Mouse (Mus musculus) thymus, postnatal 36 days (tissue): Measurements from ENCODE around the gene Plekha4.

ENCODE experiments used
- DNase-seq, 2 experiments: peaks; one replicate each; pipeline ENCODE4 v3.0.0; 2022; ENCODE audit warnings: mixed read lengths in 2 of 2

The Plekha4 gene

GRCm38 (mm10) chr7:45538163-45539041 is 12.3 kb downstream of the Plekha4 start:
- peak in 1 of 2 experiments; percentile 21 for DNase-seq

- no peak for DNase-seq
Measured at GRCm38 (mm10) chr7:45539095-45539494, 13.0 kb downstream of the Plekha4 start.

DNA sequence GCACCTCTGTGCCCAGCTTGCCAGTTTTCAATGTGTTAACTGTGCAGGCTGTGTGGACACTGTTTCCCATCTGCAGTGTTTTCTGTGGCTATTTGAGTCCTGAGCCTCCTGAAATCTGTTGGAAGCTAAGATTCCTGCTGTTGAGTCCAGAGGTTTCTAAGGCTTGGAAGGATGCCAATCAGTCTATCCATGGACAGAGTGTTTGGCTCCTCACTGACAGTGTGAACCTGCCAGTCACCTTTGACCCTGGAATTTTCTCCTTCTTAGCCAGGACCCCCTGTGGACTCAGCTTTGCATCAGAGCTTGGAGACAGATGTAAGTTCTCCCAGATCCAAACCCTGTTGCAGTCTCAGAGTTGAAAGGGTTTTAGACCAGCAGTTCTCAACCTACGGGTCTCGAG is 14.1 kb downstream of the Plekha4 start:
- no peak for DNase-seq

DNA sequence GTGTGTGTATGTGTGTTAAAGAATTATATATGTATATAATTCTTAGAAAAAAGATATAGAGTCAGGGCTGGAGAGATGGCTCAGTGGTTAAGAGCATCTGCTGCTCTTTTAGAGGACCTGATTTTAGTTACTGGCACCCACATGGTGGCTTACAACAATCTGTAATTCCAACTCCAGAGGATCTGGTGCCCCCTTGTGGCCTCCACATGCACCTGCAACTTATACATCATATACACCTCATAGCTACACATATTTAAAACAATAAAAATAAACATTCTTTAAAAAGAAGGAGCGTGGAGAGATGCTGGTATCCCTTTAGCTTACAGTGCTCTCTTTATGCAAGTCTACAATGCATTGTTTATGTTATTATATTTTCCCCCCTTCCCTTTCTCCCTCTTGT is 18.4 kb downstream of the Plekha4 start:
- DNase-seq = no peak

DNA sequence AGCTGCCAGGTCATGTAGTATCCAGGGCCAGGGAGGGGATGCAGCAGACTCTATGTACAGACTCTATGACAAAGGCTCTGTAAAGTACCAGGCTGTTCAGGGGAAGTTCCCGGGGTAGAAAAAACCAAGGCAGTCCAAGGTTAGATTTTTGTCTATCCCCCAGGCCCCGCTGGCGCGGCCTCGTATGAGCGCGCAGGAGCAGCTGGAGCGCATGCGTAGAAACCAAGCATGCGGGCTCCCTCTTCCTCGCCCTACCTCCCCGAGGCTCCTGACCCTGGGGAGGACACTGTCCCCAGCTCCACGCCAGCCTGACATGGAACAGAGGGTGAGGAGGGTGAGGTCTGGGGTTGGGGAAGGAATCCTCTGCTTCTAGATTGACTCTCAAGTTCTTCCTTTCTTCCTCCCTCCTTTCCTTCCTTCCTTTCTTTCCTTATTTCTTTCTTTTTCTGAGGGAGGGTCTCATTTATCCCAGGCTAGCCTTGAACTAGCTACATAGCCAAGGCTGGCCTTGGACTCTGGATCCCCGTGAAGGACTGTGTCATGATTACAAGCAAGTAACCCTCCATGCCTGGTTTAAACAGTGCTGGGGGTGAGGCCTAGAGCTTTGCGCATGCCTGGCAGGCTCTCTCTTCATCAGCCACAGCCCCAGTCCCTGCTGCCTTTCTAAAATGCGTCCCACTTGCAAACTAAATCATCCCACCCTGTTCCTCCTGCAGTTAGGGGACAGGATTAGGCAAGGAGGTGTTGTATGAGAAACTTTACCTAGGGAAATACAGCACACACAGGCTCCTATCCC is 23.7 kb downstream of the Plekha4 start:
- DNase-seq = no peak

DNA sequence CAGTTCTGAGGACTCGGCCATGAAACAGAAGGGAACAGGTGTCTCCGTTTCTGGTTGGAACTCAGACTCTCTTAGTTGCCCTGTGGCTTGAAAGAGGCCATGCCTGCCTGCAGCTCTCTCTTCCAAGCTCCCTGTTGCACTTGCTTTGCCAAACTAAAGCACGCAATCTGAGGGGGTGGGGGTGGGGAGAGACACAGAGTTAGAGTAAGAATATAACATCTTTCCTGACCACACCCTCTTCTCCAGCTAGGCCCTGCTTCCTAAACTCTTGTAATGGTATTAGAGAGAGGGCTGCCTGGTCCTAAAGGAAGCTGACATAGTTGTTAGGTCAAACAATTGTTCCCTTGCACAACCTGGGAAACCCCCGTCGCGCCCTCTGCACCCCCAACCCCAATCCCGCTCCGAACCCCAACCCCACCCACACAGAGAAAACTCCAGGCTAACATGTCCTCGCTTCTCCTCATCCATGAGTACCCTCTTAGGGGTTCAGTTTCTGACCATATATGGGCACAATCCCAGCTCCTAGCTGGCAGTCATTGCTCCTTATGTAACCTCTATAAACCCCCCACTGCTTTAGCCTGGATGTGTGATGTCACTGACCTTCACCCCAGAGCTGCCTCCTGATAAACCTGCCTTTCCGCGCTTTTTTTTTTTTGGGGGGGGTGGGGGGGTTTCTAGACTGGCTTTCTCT is 24.8 kb downstream of the Plekha4 start:
- DNase-seq = no peak

GRCm38 (mm10) chr7:45551512-45551883 is 25.4 kb downstream of the Plekha4 start:
- DNase-seq = no peak

DNA sequence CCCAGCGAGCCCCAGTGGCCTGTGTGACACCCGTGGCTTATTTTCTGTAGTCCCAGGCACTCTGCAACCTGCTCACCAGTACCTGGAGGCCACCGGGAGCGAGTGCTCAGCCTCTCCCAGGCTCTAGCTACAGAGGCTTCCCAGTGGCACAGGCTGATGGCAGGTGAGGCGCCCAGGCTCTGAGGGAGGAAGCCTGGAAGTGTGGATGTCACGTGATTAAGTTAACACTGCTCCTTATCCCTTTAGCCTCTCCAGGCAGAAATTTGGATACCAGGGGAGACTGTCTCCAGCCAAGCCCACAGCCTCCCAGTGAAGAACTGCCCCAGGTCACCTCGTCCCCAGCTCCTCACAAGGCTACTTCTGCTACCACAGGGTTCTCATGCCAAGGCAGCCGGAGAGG is 27.4 kb downstream of the Plekha4 start:
- no peak for DNase-seq

DNA sequence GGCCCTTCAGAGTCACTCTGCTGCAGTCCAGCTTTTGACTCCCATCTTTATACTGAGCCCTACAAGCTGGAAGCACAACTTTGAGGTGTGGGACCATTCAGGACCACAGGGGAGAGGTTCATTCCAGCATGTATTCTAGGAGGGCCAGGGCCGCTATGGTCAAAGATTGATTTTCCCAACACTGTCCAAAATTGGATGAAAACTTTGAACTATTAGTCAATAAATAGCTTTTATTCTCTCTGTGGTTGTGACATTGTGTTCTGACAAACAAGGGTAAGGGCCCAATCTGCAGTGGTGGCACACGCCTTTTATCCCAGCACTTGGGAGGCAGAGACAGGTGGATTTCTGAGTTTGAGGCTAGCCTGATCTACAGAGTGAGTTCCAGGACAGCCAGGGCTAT is 27.9 kb downstream of the Plekha4 start:
- DNase-seq = no peak

DNA sequence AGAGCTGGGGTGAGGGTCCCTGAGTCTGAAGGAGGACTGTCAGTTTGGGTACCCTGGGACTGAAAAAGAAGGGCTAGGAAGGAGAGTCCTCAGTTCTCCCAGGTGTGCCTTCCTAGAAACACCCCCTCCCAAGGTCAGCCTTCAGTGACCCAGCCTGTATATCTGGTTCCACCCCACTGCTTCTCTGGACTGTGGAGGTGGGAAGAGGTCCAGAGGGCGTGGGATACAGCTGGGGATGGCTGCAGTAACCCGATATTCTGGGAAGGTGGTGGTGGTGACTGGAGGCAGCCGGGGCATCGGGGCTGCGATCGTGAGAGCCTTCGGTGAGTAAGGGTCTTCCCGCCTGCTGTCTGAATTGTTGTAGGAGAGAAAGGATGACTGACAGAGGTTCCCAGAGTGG is 28.6 kb downstream of the Plekha4 start, which contains the start of gene Hsd17b14:
Hsd17b14 (plus strand) TSS at position 150 of the 400 bp plus-strand sequence.
- no peak for DNase-seq

GRCm38 (mm10) chr7:45555787-45556186 is 29.7 kb downstream of the Plekha4 start:
- peak; percentile 79 to 82 for DNase-seq

DNA sequence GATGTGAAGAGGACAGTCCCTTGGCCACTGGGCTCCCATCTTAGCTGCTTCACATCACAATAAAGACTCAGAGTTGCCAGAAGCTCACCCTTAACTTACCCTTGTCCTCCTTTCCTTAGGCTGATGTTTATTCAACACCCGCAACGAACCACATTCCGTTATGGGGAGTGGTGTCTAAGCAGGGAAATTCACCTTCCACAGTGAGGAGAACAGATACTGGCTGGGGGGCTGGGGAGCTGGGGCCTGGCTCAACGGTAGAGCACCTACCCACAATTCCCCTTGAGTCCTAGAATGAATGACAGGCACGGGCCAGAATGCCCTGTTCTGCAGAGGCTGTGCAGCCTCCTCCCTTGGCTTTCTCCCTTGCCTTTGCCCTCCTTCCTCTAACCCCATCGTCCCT is 32.8 kb downstream of the Plekha4 start:
- no peak for DNase-seq

DNA sequence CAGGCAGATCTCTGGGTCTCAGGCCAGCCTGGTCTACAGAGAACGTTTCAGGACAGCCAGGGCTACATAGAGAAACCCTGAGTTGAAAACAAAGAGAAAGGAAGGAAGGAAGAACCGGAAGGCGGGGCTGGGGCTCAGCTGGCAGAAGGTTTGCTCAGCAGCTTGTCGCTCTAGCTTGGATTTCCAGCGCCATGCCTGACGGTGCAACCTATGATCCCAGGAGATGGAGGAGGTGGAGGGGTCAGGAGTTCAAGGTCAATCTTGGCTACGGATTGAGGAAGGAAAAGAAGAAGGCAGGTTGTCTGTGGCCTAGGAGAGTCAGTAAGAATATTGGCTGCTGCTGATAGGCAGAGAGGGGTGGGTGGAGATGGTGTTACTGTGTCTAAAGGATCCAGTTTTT is 34.1 kb downstream of the Plekha4 start:
- peak in 1 of 2 experiments; percentile 37 for DNase-seq

DNA sequence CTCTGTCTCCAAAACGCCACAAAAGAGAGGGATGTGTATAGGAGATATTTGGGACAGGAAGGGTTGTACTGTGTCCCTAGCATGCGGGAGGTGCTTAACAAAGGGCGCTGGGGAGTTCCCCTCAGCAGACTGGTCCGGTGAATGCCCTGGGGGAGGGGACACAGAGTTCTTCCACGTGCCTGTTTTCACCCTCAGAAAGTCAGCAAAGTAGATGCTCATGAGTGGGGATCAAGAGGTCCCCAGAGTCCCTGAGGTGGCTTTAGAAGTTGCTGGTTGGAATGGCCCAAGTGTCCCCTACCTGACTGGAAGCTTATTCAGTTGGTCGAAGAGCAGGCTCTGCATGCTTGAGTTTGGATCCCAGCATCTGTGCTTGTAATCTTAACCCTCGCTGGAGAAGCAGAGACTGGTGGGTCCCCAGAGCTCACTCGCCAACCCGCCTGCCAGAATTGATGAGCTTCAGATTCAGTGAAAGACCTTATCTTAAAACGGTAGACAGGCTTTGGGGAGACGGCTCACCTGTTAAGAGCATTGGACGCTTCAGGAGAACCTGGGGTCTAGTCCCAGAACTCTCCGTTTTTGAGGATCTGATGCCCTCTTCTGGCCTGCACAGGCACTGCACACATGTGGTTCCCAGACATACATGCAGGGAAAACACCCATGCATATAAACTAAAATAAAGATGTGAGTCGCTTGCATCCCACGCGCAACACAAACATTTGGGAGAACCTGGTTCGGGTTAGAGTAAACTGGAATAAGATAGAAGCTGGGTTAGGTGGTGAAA is 34.9 kb downstream of the Plekha4 start:
- peak; percentile 80 to 83 for DNase-seq

GRCm38 (mm10) chr7:45561624-45562520 is 35.7 kb downstream of the Plekha4 start:
- DNase-seq = no peak

GRCm38 (mm10) chr7:45564811-45565210 is 38.7 kb downstream of the Plekha4 start:
- DNase-seq = no peak

GRCm38 (mm10) chr7:45565446-45565845 is 39.3 kb downstream of the Plekha4 start:
- DNase-seq = no peak

DNA sequence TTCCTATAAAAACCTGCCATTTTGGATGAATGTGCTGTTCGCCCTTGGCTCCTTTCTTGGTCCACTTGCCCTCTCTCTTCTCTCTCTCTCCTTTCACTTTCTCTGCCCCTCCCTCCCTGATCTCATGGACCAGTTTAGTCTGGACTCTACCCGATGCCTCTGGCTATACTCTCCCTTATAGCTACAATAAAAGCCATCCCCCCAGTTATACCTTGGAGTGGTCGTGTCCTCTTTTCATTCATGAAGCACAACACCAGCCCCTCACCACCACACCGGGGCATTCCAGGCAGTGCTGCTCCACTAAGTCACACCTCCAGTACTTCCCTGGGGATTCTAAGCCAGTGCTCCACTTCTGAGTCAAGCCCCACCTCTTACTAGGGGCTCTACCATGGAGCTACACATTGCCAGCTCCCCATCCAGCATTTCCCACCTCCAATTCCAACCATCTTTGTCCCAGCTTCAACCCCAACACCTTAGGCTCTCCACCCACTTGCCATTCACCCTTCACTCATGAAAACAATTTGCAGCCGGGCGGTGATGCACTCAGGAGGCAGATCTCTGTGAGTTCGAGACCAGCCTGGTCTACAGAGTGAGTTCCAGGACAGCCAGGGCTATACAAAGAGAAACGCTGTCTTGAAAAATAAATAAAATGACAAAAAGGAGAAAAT is 41.1 kb downstream of the Plekha4 start:
- DNase-seq = no peak

GRCm38 (mm10) chr7:45567780-45568516 is 41.8 kb downstream of the Plekha4 start:
- DNase-seq = peak; percentile 86 to 91
